8 mouse cellular contexts compared by ENCODE assay signal in the genomic region with DNA sequence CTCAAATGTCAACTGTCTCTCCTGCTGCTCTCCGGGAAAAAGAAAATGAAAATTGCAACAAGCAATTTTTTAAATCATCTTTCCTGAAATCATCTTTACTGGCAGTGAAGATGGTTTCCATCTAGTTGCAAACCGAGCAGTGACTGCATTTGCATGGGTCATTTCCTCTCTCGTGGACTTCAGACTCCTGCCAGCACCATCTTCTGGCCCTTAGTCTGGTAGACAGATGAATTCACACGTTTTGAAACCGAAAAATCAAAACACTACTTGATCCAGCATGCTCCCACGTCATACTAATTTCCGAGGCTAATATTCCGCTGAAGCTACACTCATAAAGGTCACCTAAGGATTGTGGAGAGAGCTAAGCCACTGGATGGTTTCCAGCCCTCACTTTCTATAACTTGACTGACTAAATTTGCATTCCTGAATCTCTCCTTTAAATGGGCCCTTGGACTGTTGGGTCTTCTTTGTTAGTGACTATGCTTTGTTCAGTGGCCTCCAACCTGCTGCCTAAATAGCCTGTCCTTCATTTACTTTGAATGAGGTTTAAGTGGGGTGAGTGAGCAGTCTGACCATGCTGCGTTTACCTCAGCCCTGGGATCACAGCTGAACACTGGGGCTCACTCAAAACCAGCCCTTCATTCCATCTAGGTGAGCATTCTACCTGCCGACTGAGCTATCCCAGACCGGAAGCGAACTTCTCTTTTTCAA. TPM values are rescaled to one million over a fixed set of nuclear protein-coding genes. Genes with fewer than 3 reads are reported as not detected.
DNase-seq lines count a peak whose midpoint lies in the region; ATAC-seq and TF ChIP-seq lines count a peak whose summit lies in the region.

No protein-coding gene starts in this region.

- H3K27ac ChIP-seq in embryonic facial prominence, embryonic 11.5 days (replicated peaks; ENCODE audit: low read depth, low read length), result no peak overlapping the region
- no peak overlapping the region for H3K27ac ChIP-seq in hindbrain, embryonic 11.5 days (ENCODE audit: low read depth, low read length)
- no peak overlapping the region for H3K27ac ChIP-seq in limb, embryonic 14.5 days (replicated peaks; ENCODE audit: low read depth, low read length)
- H3K27ac ChIP-seq in neural tube, embryonic 14.5 days (ENCODE audit: low read depth, low read length), result peak overlapping the region; percentile 86

- intact Hi-C loops in gastrocnemius, postnatal 36 days (cut with DNase I), result loop anchor here (5.0 kb wide), 1 partner anchor 114 kb away; a partner anchor contains a TSS

- ATAC-seq in embryonic facial prominence, embryonic 11.5 days (replicated peaks; ENCODE audit: insufficient number of reproducible peaks, low FRiP score, low TSS enrichment, low read depth), result no peak
- no peak for ATAC-seq in hindbrain, embryonic 11.5 days (ENCODE audit: low FRiP score)
- ATAC-seq in limb, embryonic 14.5 days (ENCODE audit: low FRiP score, low read depth), result no peak
- no peak for ATAC-seq in neural tube, embryonic 14.5 days (ENCODE audit: low read depth)

- peak overlapping the region; percentile 96 for H3K4me2 ChIP-seq in embryonic facial prominence, embryonic 11.5 days (ENCODE audit: low read depth, low read length)
- H3K4me2 ChIP-seq in hindbrain, embryonic 11.5 days (replicated peaks; ENCODE audit: low read depth, low read length), result peak overlapping the region; percentile 93
- H3K4me2 ChIP-seq in limb, embryonic 14.5 days (replicated peaks; ENCODE audit: low read depth, low read length, severe bottlenecking), result peak overlapping the region; percentile 99
- H3K4me2 ChIP-seq in neural tube, embryonic 14.5 days (ENCODE audit: low read depth, low read length), result peak overlapping the region; percentile 94

- no peaks in the 10 kb centered on the region for H3K4me1 ChIP-seq in embryonic facial prominence, embryonic 11.5 days (ENCODE audit: control insufficient read depth, insufficient read depth, low read length)
- 0 out of 2 replicates have a peak, but pooled peaks cover 2% of the 10 kb centered on the region for H3K4me1 ChIP-seq in hindbrain, embryonic 11.5 days (replicated peaks; ENCODE audit: control insufficient read depth, insufficient read depth, low read length)
- H3K4me1 ChIP-seq in limb, embryonic 14.5 days (ENCODE audit: control insufficient read depth, insufficient read depth, low read length), result peaks cover 3% of the 10 kb centered on the region; the same call in 1 of the 2 replicates
- H3K4me1 ChIP-seq in neural tube, embryonic 14.5 days (ENCODE audit: control insufficient read depth, insufficient read depth, low read length), result 0 out of 2 replicates have a peak, but pooled peaks cover 3% of the 10 kb centered on the region

- H3K9ac ChIP-seq in embryonic facial prominence, embryonic 11.5 days (replicated peaks; ENCODE audit: low read length), result peak overlapping the region; percentile 74; the same call in 1 of the 2 replicates
- H3K9ac ChIP-seq in hindbrain, embryonic 11.5 days (ENCODE audit: low read depth, low read length), result peak overlapping the region; percentile 84
- H3K9ac ChIP-seq in limb, embryonic 14.5 days (ENCODE audit: low read depth, low read length, severe bottlenecking), result no peak overlapping the region
- H3K9ac ChIP-seq in neural tube, embryonic 14.5 days (replicated peaks; ENCODE audit: low read depth, low read length), result peak overlapping the region; percentile 82

- H3K27me3 ChIP-seq in embryonic facial prominence, embryonic 11.5 days (ENCODE audit: control insufficient read depth, insufficient read depth, low read length), result no peaks in the 10 kb centered on the region
- peaks cover 4% of the 10 kb centered on the region; the same call in 1 of the 2 replicates for H3K27me3 ChIP-seq in hindbrain, embryonic 11.5 days (ENCODE audit: control insufficient read depth, insufficient read depth, low read length)
- H3K27me3 ChIP-seq in limb, embryonic 14.5 days (ENCODE audit: control insufficient read depth, insufficient read depth, low read length), result peaks cover 14% of the 10 kb centered on the region
- H3K27me3 ChIP-seq in neural tube, embryonic 14.5 days (ENCODE audit: control insufficient read depth, insufficient read depth, low read length), result no peaks in the 10 kb centered on the region

- no peaks in the 10 kb centered on the region for H3K9me3 ChIP-seq in embryonic facial prominence, embryonic 11.5 days (replicated peaks; ENCODE audit: control insufficient read depth, low read length)
- no peaks in the 10 kb centered on the region for H3K9me3 ChIP-seq in hindbrain, embryonic 11.5 days (ENCODE audit: control insufficient read depth, low read length)
- no peaks in the 10 kb centered on the region for H3K9me3 ChIP-seq in limb, embryonic 14.5 days (ENCODE audit: control insufficient read depth, low read length)
- H3K9me3 ChIP-seq in neural tube, embryonic 14.5 days (ENCODE audit: control insufficient read depth, low read length), result no peaks in the 10 kb centered on the region

- 17% methylated on average over 12 of the region's 12 CpGs for WGBS in embryonic facial prominence, embryonic 11.5 days
- 18% methylated on average over 12 of the region's 12 CpGs for WGBS in hindbrain, embryonic 11.5 days
- WGBS in limb, embryonic 14.5 days, result 25% methylated on average over 12 of the region's 12 CpGs
- WGBS in neural tube, embryonic 14.5 days, result 16% methylated on average over 12 of the region's 12 CpGs

- TF ChIP-seq POLR2A in limb, embryonic 14.5 days (IDR thresholded peaks at IDR 0.05; ENCODE audit: borderline replicate concordance, extremely low read depth, insufficient read depth, insufficient read length), result no peak

- H3K36me3 ChIP-seq in embryonic facial prominence, embryonic 11.5 days (replicated peaks; ENCODE audit: control insufficient read depth, insufficient read depth, low read depth, low read length), result no peaks in the 10 kb centered on the region
- H3K36me3 ChIP-seq in hindbrain, embryonic 11.5 days (ENCODE audit: control insufficient read depth, insufficient read depth, low read length), result no peaks in the 10 kb centered on the region
- H3K36me3 ChIP-seq in limb, embryonic 14.5 days (ENCODE audit: control insufficient read depth, insufficient read depth, low read length), result no peaks in the 10 kb centered on the region
- H3K36me3 ChIP-seq in neural tube, embryonic 14.5 days (ENCODE audit: control insufficient read depth, insufficient read depth, low read length), result no peaks in the 10 kb centered on the region

- peak overlapping the region; percentile 70 for H3K4me3 ChIP-seq in embryonic facial prominence, embryonic 11.5 days (ENCODE audit: low read depth, low read length)
- H3K4me3 ChIP-seq in hindbrain, embryonic 11.5 days (ENCODE audit: low read depth, low read length), result peak overlapping the region; percentile 68
- H3K4me3 ChIP-seq in limb, embryonic 14.5 days (replicated peaks; ENCODE audit: low read length), result peak overlapping the region; percentile 70
- peak overlapping the region; percentile 81 for H3K4me3 ChIP-seq in neural tube, embryonic 14.5 days (ENCODE audit: low read depth, low read length)

- DNase-seq in cerebellum, adult 9-10 months, result peak; percentile 19
- DNase-seq in cerebellum, postnatal 4 days (ENCODE audit: low spot score in 2 of 2), result no peak
- DNase-seq in embryonic facial prominence, embryonic 11.5 days (ENCODE audit: low spot score), result no peak
- DNase-seq in hindbrain, embryonic 11.5 days (ENCODE audit: low spot score), result peak; percentile 36
- no peak for DNase-seq in limb, embryonic 14.5 days (ENCODE audit: low spot score)
- no peak for DNase-seq in gastrocnemius, postnatal 36 days
- DNase-seq in urinary bladder, adult 18-20 months (ENCODE audit: low spot score in 2 of 2), result no peak

RNA-seq across cellular contexts. Expression of a gene that starts 0.9 kb away (rescaled TPM):
- polyA plus RNA-seq in embryonic facial prominence, embryonic 11.5 days (2014; fragmentation: Nextera tagmentation; extraction: Ambion mirVana), result 1.2 and 1.3 TPM in 2 replicates
- 2.1 and 2.2 TPM in 2 replicates for polyA plus RNA-seq in hindbrain, embryonic 11.5 days (2014; fragmentation: Nextera tagmentation; extraction: Ambion mirVana)
- polyA plus RNA-seq in limb, embryonic 14.5 days (2012; rRNA removed), result 2.1 and 2.3 TPM in 2 replicates
- 2.2 TPM in 2 replicates for polyA plus RNA-seq in limb, embryonic 14.5 days (2014; fragmentation: Nextera tagmentation; extraction: Ambion mirVana)
- 4.1 and 17.9 TPM in 2 replicates for polyA plus RNA-seq in neural tube, embryonic 14.5 days (2014; fragmentation: Nextera tagmentation; extraction: Ambion mirVana)
- 1 to 10 TPM; 2.4 to 3.2 TPM for total RNA-seq in gastrocnemius, postnatal 36 days (2021)

Comparison
In these comparisons a context has a peak if more than half of its experiments do, and no peak if none do; other contexts are left out.
1. DNase-seq: peak in cerebellum, adult 9-10 months (single experiment) and hindbrain, embryonic 11.5 days (single experiment); none in cerebellum, postnatal 4 days (0 of 2), embryonic facial prominence, embryonic 11.5 days (single experiment), limb, embryonic 14.5 days (single experiment), gastrocnemius, postnatal 36 days (0 of 2) and urinary bladder, adult 18-20 months (0 of 2).
2. Peak in every context shown above with its lines, with median percentiles within 50 percentile points of each other: H3K4me2 ChIP-seq and H3K4me3 ChIP-seq.